Mouse (Mus musculus) adrenal gland (tissue): ENCODE measurements around the gene Duxbl2.
"Not testable (repeated sequence)": the region's sequence is repeated elsewhere in the genome, so short reads cannot be mapped to it uniquely, and the experiment has no call there.

Experiments used
- intact Hi-C: fragments of 180-260 bp; cut with DNase I; formaldehyde crosslinking; loops from one replicate; pipeline ENCODE4 v1.15.1; 2025
- long read RNA-seq, 2 experiments: library from polyadenylated mRNA; unstranded; transcript quantifications; one replicate each; pipeline ENCODE4 v2.0.0; 2020; ENCODE audit warnings: borderline replicate concordance in 1 of 2; ENCODE audit not compliant: insufficient replicate concordance in 1 of 2

Duxbl2 gene
- long read RNA-seq, experiment 1, result 0 reads
- long read RNA-seq, experiment 2, result 0 reads

DNA sequence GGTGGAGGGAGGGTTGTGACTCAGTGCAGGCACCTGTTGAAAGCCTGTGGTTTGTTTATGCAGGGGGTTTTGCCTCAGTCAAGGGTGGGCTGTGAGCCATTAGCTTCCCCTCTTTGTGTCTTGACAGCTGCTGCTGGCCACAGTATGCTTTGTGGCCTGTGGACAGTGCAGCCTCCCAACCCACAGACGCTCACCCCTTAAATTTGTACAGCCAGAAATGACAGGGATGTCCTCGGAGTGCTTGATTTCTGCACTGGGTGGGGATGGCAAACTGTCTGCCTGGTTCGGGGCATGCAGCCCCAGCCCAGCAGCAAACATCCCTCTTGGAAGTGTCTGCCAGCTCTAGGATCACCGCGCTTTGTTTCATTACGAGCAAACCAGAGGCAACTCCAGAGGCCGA lies at the start of gene Duxbl2:
Gene Duxbl2, plus strand, starts transcription at position 200 of the 400 bp plus-strand sequence.
- intact Hi-C loops, result not testable (repeated sequence)

DNA sequence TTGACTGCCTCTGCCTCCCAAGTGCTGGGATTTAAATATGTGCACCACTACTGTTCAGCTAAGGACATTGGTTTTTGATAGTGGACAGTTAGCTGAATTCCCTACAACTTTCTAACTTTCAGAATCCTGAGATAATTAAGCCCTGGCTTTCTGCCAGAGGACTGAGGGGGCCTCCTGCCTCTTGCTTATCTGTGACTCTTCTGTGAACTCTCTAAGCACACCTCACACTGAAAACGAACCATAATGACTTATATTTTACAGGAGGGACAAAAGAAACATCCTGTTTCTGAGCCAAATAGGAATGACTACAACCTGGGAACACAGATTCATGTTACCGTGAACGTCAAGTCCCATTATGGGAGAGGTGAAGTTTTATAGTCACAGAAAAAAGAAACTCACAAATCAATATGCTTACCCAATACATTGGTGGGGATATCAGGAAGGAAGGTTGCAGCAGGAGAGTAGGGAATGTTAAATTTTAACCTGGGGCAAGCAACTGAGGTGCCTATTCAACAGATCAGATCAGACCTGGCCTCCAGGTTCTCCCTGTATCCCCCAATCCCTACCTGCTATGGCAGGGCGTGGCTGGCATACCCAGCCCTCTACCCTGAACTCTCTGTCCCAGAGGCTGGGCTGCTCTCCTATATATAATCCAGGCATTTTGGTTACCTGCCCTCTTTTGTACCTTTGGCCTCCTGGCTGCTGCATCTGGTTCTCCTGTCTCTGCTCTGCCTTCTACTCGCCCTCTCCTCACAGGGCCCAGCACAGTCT lies 41.3 kb upstream of the Duxbl2 start:
- intact Hi-C loops, result not testable (repeated sequence)

GRCm38 (mm10) chr14:26081216-26081615 lies 36.9 kb upstream of the Duxbl2 start, which contains the start of gene Cphx2:
Gene Cphx2 (plus strand): TSS chr14:26081516.
- intact Hi-C loops, result not testable (repeated sequence)

- intact Hi-C loops, result not testable (repeated sequence)
Observed at GRCm38 (mm10) chr14:26081997-26082396, 36.2 kb upstream of the Duxbl2 start, which contains the start of gene Cphx3. Gene Cphx3 (plus strand): TSS chr14:26082297.

GRCm38 (mm10) chr14:26097622-26098021 lies 20.5 kb upstream of the Duxbl2 start:
- intact Hi-C loops, result not testable (repeated sequence)

- intact Hi-C loops, result not testable (repeated sequence)
Observed at GRCm38 (mm10) chr14:26118550-26119000, 426 bp downstream of the Duxbl2 start.

DNA sequence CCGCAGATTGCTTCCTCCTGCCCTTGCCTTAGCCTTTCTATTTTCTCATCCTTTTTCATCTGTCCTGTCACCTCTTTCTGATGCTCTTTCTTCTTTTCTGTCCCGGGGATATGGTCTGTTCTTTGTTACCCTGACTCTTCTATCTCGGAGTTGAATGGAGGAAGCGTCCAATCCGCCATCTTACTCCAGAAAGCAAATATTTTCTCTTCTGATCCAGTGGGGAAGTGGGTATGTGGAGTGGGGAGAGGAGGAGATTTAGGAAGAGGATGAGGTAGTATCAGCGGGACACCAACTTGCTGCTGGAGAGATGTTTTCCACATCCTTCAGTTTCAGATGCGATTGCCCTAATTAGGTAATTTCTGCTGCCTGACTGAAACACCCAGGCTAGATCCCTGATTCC lies 946 bp downstream of the Duxbl2 start:
- intact Hi-C loops, result not testable (repeated sequence)

- intact Hi-C loops, result not testable (repeated sequence)
Observed at GRCm38 (mm10) chr14:26147095-26147494, 28.9 kb downstream of the Duxbl2 start.

- intact Hi-C loops, result not testable (repeated sequence)
Observed at GRCm38 (mm10) chr14:26156032-26156431, 37.9 kb downstream of the Duxbl2 start.

GRCm38 (mm10) chr14:26161156-26161555 lies 43.0 kb downstream of the Duxbl2 start:
- intact Hi-C loops, result not testable (repeated sequence)

DNA sequence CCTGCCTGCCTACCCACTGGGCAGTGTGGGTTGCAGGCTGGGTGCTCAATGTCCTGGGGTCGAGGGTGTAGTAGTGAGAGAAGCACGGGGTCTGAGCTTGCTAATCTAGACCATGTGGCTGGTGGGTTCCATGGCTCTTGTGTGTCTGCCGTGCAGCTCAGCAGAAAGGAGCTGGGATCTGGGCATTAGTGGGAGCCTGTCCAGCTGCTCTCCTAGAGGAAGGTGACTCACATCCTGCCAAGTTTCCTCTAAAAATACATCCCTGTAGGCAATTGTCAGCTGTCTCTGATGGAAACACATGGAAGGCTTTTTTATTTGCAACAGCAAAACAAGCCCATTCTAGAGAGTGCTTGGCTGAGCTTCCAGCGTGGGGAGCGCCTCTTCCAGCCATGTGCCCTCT lies 44.3 kb downstream of the Duxbl2 start:
- intact Hi-C loops, result not testable (repeated sequence)

DNA sequence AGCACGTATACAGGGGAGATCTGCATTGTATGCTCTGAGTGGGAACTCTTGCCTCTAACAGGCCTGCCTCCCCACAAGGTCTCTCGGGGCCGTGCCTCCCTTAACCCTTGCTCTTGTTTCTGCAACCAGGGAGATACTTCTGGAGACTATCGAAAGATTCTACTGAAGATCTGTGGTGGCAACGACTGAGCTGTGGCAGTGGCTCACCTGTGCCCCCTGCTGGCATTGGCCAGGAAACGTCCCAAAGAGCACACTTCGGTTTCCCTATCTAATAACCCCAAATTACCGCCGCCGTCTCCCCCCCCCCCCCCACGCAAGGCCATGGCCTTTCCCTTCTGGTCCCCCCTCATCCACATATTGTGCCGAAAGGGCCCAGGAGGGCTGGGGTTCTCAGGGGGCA lies 47.1 kb downstream of the Duxbl2 start:
- intact Hi-C loops, result not testable (repeated sequence)

- intact Hi-C loops, result not testable (repeated sequence)
Observed at GRCm38 (mm10) chr14:26173955-26174354, 55.8 kb downstream of the Duxbl2 start.

DNA sequence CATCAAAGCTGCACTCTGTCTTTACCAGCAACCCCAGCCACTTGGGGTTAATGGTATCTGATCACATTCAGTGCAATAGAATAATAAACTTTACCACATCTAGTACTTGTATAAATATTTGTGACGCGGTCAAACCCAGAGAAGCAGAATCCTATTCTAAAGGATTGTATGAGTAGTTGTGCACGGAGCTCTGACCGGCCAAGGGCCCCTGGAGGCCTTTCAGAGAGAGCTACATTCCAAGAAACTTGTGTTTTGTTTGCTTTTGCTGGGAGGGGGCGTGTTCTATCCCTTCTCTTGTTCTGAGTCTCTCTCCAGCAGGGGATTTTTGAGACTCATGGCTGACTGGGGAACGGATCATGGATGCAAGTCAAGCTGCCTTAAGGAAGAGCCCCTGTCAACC lies 56.9 kb downstream of the Duxbl2 start:
- intact Hi-C loops, result not testable (repeated sequence)
